ENCODE assay signal across 8 mouse cellular contexts in the genomic region with DNA sequence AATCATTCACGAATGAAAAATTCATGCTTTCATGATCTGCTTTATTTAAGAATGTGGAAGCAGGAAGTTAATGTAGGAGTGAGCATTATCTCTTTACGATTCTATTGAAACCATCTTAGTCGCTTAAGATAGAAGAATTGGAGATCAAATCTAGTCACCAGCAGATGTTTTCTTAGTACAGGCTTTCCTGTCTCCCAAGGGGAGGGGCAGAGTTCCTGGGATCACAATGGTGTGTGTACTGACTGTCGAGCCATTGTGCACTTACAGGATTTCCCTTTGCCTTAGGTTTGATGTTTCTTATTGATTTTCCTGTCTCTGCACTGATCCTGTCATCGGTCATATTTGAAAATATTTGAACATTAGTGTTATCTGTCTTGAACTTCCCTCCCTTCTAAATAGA. TPM values are rescaled to one million over a fixed set of nuclear protein-coding genes. Genes with fewer than 3 reads are reported as not detected.
A peak's percentile ranks its signal among the peaks of the same experiment; 100 is the strongest.
DNase-seq lines count a peak whose midpoint lies in the region; ATAC-seq lines count a peak whose summit lies in the region.

No protein-coding gene starts in this region.

- WGBS in heart, embryonic 12.5 days = 26% methylated on average over 5 of the region's 5 CpGs
- WGBS in liver, embryonic 13.5 days (ENCODE audit: insufficient replicate concordance) = 23% methylated on average over 5 of the region's 5 CpGs
- WGBS in stomach, embryonic 14.5 days = 25% methylated on average over 5 of the region's 5 CpGs

- no peaks in the 10 kb centered on the region for H3K36me3 ChIP-seq in heart, embryonic 12.5 days
- H3K36me3 ChIP-seq in liver, embryonic 13.5 days = no peaks in the 10 kb centered on the region
- no peaks in the 10 kb centered on the region for H3K36me3 ChIP-seq in stomach, embryonic 14.5 days (ENCODE audit: control insufficient read depth, insufficient read depth, low read length)

- H3K4me1 ChIP-seq in heart, embryonic 12.5 days (replicated peaks) = 0 out of 2 replicates have a peak, but pooled peaks cover 4% of the 10 kb centered on the region
- peaks cover 9% of the 10 kb centered on the region for H3K4me1 ChIP-seq in liver, embryonic 13.5 days (replicated peaks)
- 0 out of 2 replicates have a peak, but pooled peaks cover 4% of the 10 kb centered on the region for H3K4me1 ChIP-seq in stomach, embryonic 14.5 days (ENCODE audit: control insufficient read depth, insufficient read depth, low read length)

- ATAC-seq in heart, embryonic 12.5 days (ENCODE audit: insufficient number of reproducible peaks, low FRiP score) = 0 out of 2 replicates have a peak, but pooled peaks have one; percentile 17
- peak; percentile 10 for ATAC-seq in granulocyte monocyte progenitor cell, adult 5-6 weeks (replicated peaks; ENCODE audit: poor library complexity, severe bottlenecking)
- no peak for ATAC-seq in liver, embryonic 13.5 days (ENCODE audit: low read depth)
- ATAC-seq in stomach, embryonic 14.5 days (ENCODE audit: insufficient number of reproducible peaks, insufficient read depth, low FRiP score, low read depth) = peak; percentile 67; the same call in 1 of the 2 replicates

- H3K9me3 ChIP-seq in heart, embryonic 12.5 days (replicated peaks) = no peaks in the 10 kb centered on the region; the same call in 1 of the 2 replicates
- H3K9me3 ChIP-seq in liver, embryonic 13.5 days (replicated peaks) = no peaks in the 10 kb centered on the region
- H3K9me3 ChIP-seq in stomach, embryonic 14.5 days (ENCODE audit: control insufficient read depth, low read depth, low read length) = no peaks in the 10 kb centered on the region

- no peaks in the 10 kb centered on the region for H3K27me3 ChIP-seq in heart, embryonic 12.5 days (replicated peaks)
- no peaks in the 10 kb centered on the region for H3K27me3 ChIP-seq in liver, embryonic 13.5 days
- H3K27me3 ChIP-seq in stomach, embryonic 14.5 days (ENCODE audit: control insufficient read depth, insufficient read depth, low read length) = no peaks in the 10 kb centered on the region

- peak overlapping the region; percentile 74 for H3K4me2 ChIP-seq in heart, embryonic 12.5 days
- H3K4me2 ChIP-seq in liver, embryonic 13.5 days = peak overlapping the region; percentile 85
- peak overlapping the region; percentile 85 for H3K4me2 ChIP-seq in stomach, embryonic 14.5 days (replicated peaks; ENCODE audit: low read depth, low read length)

- intact Hi-C loops in heart, postnatal 36 days (cut with DNase I) = loop anchor here (2.0 to 10.0 kb wide), 5 partner anchors 28 to 418 kb away; a partner anchor contains a TSS

- H3K9ac ChIP-seq in heart, embryonic 12.5 days = no peak overlapping the region
- peak overlapping the region; percentile 80; the same call in 1 of the 2 replicates for H3K9ac ChIP-seq in liver, embryonic 13.5 days
- H3K9ac ChIP-seq in stomach, embryonic 14.5 days (replicated peaks; ENCODE audit: low read depth, low read length) = peak overlapping the region; percentile 18; the same call in 1 of the 2 replicates

- no peak for DNase-seq in heart, postnatal 36 days
- DNase-seq in ZHBTc4 (ENCODE audit: low read depth, low spot score) = peak; percentile 10
- no peak for DNase-seq in liver, embryonic 13.5 days
- DNase-seq in ovary, postnatal 10 days (ENCODE audit: low spot score) = no peak
- DNase-seq in thymus, postnatal 0 days (ENCODE audit: low spot score) = no peak

- no peak overlapping the region for H3K27ac ChIP-seq in heart, embryonic 12.5 days (ENCODE audit: poor library complexity, severe bottlenecking)
- H3K27ac ChIP-seq in liver, embryonic 13.5 days = no peak overlapping the region
- no peak overlapping the region for H3K27ac ChIP-seq in stomach, embryonic 14.5 days (ENCODE audit: low read length)

- peak overlapping the region; percentile 60 for H3K4me3 ChIP-seq in heart, embryonic 12.5 days
- peak overlapping the region; percentile 76 for H3K4me3 ChIP-seq in liver, embryonic 13.5 days (replicated peaks)
- peak overlapping the region; percentile 79 for H3K4me3 ChIP-seq in stomach, embryonic 14.5 days (ENCODE audit: low read depth, low read length)

RNA-seq across cellular contexts. Expression of a gene that starts 0.4 kb away (rescaled TPM):
- polyA plus RNA-seq in heart, embryonic 12.5 days (2016; fragmentation: Nextera tagmentation; extraction: Ambion mirVana) = 0.45 and 0.78 TPM in 2 replicates
- 1 to 10 TPM; 2.0 to 5.2 TPM for total RNA-seq in heart, postnatal 36 days (2021)
- 1.3 and 5.7 TPM in 2 replicates for total RNA-seq in granulocyte monocyte progenitor cell, adult 5-6 weeks (2014; fragmentation: Nextera tagmentation)
- total RNA-seq in granulocyte monocyte progenitor cell, adult 5-6 weeks (2017) = 1.7 and 1.8 TPM in 2 replicates
- polyA plus RNA-seq in liver, embryonic 13.5 days (2015; fragmentation: Nextera tagmentation; extraction: Ambion mirVana) = 0.10 and 0.14 TPM in 2 replicates
- polyA plus RNA-seq in stomach, embryonic 14.5 days (2014; fragmentation: Nextera tagmentation; extraction: Ambion mirVana) = 0.64 and 1.1 TPM in 2 replicates
- 1.0 and 1.2 TPM in 2 replicates for polyA plus RNA-seq in thymus, postnatal 0 days (2015; fragmentation: Nextera tagmentation; extraction: Ambion mirVana)

RNA-seq across cellular contexts. Expression of a gene that starts 25.7 kb away (rescaled TPM):
- polyA plus RNA-seq in heart, embryonic 12.5 days (2016; fragmentation: Nextera tagmentation; extraction: Ambion mirVana) = 2.2 and 2.5 TPM in 2 replicates
- 1 to 10 TPM; 1.9 to 2.2 TPM for total RNA-seq in heart, postnatal 36 days (2021)
- total RNA-seq in granulocyte monocyte progenitor cell, adult 5-6 weeks (2014; fragmentation: Nextera tagmentation) = 6.9 and 10.0 TPM in 2 replicates
- total RNA-seq in granulocyte monocyte progenitor cell, adult 5-6 weeks (2017) = 4.4 and 8.9 TPM in 2 replicates
- 0.86 and 1.2 TPM in 2 replicates for polyA plus RNA-seq in liver, embryonic 13.5 days (2015; fragmentation: Nextera tagmentation; extraction: Ambion mirVana)
- 2.8 and 3.4 TPM in 2 replicates for polyA plus RNA-seq in stomach, embryonic 14.5 days (2014; fragmentation: Nextera tagmentation; extraction: Ambion mirVana)
- 2.7 TPM in 2 replicates for polyA plus RNA-seq in thymus, postnatal 0 days (2015; fragmentation: Nextera tagmentation; extraction: Ambion mirVana)

RNA-seq across cellular contexts. Expression of a gene that starts 28.5 kb away (rescaled TPM):
- 1.7 and 1.9 TPM in 2 replicates for polyA plus RNA-seq in heart, embryonic 12.5 days (2016; fragmentation: Nextera tagmentation; extraction: Ambion mirVana)
- total RNA-seq in heart, postnatal 36 days (2021) = 1 to 10 TPM; 2.0 to 2.5 TPM
- 5.1 and 10.4 TPM in 2 replicates for total RNA-seq in granulocyte monocyte progenitor cell, adult 5-6 weeks (2014; fragmentation: Nextera tagmentation)
- total RNA-seq in granulocyte monocyte progenitor cell, adult 5-6 weeks (2017) = 2.1 and 5.2 TPM in 2 replicates
- 0.41 and 0.46 TPM in 2 replicates for polyA plus RNA-seq in liver, embryonic 13.5 days (2015; fragmentation: Nextera tagmentation; extraction: Ambion mirVana)
- polyA plus RNA-seq in stomach, embryonic 14.5 days (2014; fragmentation: Nextera tagmentation; extraction: Ambion mirVana) = 3.2 TPM in 2 replicates
- 1.6 and 1.7 TPM in 2 replicates for polyA plus RNA-seq in thymus, postnatal 0 days (2015; fragmentation: Nextera tagmentation; extraction: Ambion mirVana)

RNA-seq across cellular contexts. Expression of a gene that starts 53.6 kb away (rescaled TPM):
- polyA plus RNA-seq in heart, embryonic 12.5 days (2016; fragmentation: Nextera tagmentation; extraction: Ambion mirVana) = 0.59 and 2.2 TPM in 2 replicates
- total RNA-seq in heart, postnatal 36 days (2021) = 1 to 10 TPM; 1.4 TPM
- 4.3 TPM in 1 of 2 replicates, not detected in the other for total RNA-seq in granulocyte monocyte progenitor cell, adult 5-6 weeks (2014; fragmentation: Nextera tagmentation)
- total RNA-seq in granulocyte monocyte progenitor cell, adult 5-6 weeks (2017) = 8.4 and 31.0 TPM in 2 replicates
- 0.30 and 0.63 TPM in 2 replicates for polyA plus RNA-seq in liver, embryonic 13.5 days (2015; fragmentation: Nextera tagmentation; extraction: Ambion mirVana)
- polyA plus RNA-seq in stomach, embryonic 14.5 days (2014; fragmentation: Nextera tagmentation; extraction: Ambion mirVana) = not detected in 2 replicates
- 0.35 TPM in 1 of 2 replicates, not detected in the other for polyA plus RNA-seq in thymus, postnatal 0 days (2015; fragmentation: Nextera tagmentation; extraction: Ambion mirVana)

RNA-seq across cellular contexts. Expression of a gene that starts 53.7 kb away (rescaled TPM):
- polyA plus RNA-seq in heart, embryonic 12.5 days (2016; fragmentation: Nextera tagmentation; extraction: Ambion mirVana) = 0.80 and 0.93 TPM in 2 replicates
- 1 to 10 TPM; 1.1 to 1.5 TPM for total RNA-seq in heart, postnatal 36 days (2021)
- 4.5 and 9.2 TPM in 2 replicates for total RNA-seq in granulocyte monocyte progenitor cell, adult 5-6 weeks (2014; fragmentation: Nextera tagmentation)
- total RNA-seq in granulocyte monocyte progenitor cell, adult 5-6 weeks (2017) = 6.3 and 9.2 TPM in 2 replicates
- 0.61 and 0.79 TPM in 2 replicates for polyA plus RNA-seq in liver, embryonic 13.5 days (2015; fragmentation: Nextera tagmentation; extraction: Ambion mirVana)
- 1.5 and 1.8 TPM in 2 replicates for polyA plus RNA-seq in stomach, embryonic 14.5 days (2014; fragmentation: Nextera tagmentation; extraction: Ambion mirVana)
- 1.7 and 2.1 TPM in 2 replicates for polyA plus RNA-seq in thymus, postnatal 0 days (2015; fragmentation: Nextera tagmentation; extraction: Ambion mirVana)
